Mouse (Mus musculus) liver, adult 2 months (tissue): ENCODE results near the gene Litaf. TPM values are rescaled to one million over a fixed set of nuclear protein-coding genes. Genes with fewer than 3 reads are reported as not detected.

Source experiments
- DNase-seq: peaks from one replicate; pipeline ENCODE4 v3.0.0-alpha.2; 2011; ENCODE audit warnings: low read depth, low spot score; ENCODE audit errors: extremely low read depth
- H3K27ac ChIP-seq: fragments of 200-500 bp; replicated peaks from 2 replicates; pipeline ENCODE4 v1.5.1; 2012; ENCODE audit warnings: low read depth, mild to moderate bottlenecking, control low read depth, inconsistent platforms, low read length; ENCODE audit not compliant: insufficient read depth
- H3K27me3 ChIP-seq: fragments of 200-500 bp; 2 replicates; pipeline ENCODE4 v1.6.1; 2012; ENCODE audit warnings: mild to moderate bottlenecking, moderate library complexity, low read length, inconsistent platforms; ENCODE audit not compliant: control insufficient read depth, insufficient read depth
- H3K36me3 ChIP-seq: fragments of 200-500 bp; 2 replicates; pipeline ENCODE4 v1.6.1; 2012; ENCODE audit warnings: low read length, inconsistent platforms; ENCODE audit not compliant: control insufficient read depth, insufficient read depth
- H3K4me1 ChIP-seq: fragments of 200-500 bp; 2 replicates; pipeline ENCODE4 v1.6.1; 2011; ENCODE audit warnings: low read length; ENCODE audit not compliant: control insufficient read depth, insufficient read depth
- H3K4me3 ChIP-seq: fragments of 200-500 bp; 2 replicates; pipeline ENCODE4 v1.5.1; 2011; ENCODE audit warnings: low read depth, mild to moderate bottlenecking, control low read depth, low read length, moderate library complexity; ENCODE audit not compliant: insufficient read depth
- H3K79me2 ChIP-seq: fragments of 200-500 bp; 2 replicates; pipeline ENCODE4 v1.6.1; 2012; ENCODE audit warnings: inconsistent platforms, mild to moderate bottlenecking, low read length, moderate library complexity; ENCODE audit not compliant: control insufficient read depth, insufficient read depth
- H3K9ac ChIP-seq: fragments of 200-500 bp; 2 replicates; pipeline ENCODE4 v1.6.1; 2012; ENCODE audit warnings: low read depth, mild to moderate bottlenecking, control low read depth, inconsistent platforms, low read length
- CTCF ChIP-seq: fragments of 200-500 bp; IDR thresholded peaks from 2 replicates; pipeline ENCODE4 v1.5.1; 2011; ENCODE audit warnings: low read depth, low read length, control low read depth
- POLR2A ChIP-seq: fragments of 200-500 bp; IDR thresholded peaks from 2 replicates; pipeline ENCODE4 v1.6.1; 2011; ENCODE audit warnings: low read length, control low read depth; ENCODE audit not compliant: insufficient read depth; ENCODE audit errors: extremely low read depth
- whole genome bisulfite sequencing: fragments of 180-500 bp; shearing (Covaris S2); methylation state at CpG from one replicate; pipeline ENCODE4 v1.1.7; 2018; 5-methylcytosine and 5-hydroxymethylcytosine counted together
- polyA plus RNA-seq: library from polyadenylated mRNA; depleted of rRNA; stranded (reverse); fragments of >200 nt; gene quantifications from 2 replicates; pipeline ENCODE4 v1.2.3, GENCODE M21; 2012
- total RNA-seq: library from RNA; depleted of rRNA; stranded (reverse); fragments of >200 nt; gene quantifications from 2 replicates; pipeline ENCODE4 v1.2.3, GENCODE M21; 2014

Litaf gene
- total and polyA plus RNA-seq, 2 experiments: 27.4 to 161 TPM

GRCm38 (mm10) chr16:10933372-10933771 is 132.6 kb downstream of the Litaf start:
- H3K9ac ChIP-seq: no peak overlapping the region
- WGBS: 27% methylated on average over 3 of the region's 3 CpGs

GRCm38 (mm10) chr16:10927026-10927425 is 138.9 kb downstream of the Litaf start:
- no peak for DNase-seq

More at GRCm38 (mm10) chr16:10933372-10933771, 132.6 kb downstream of the Litaf start:
- no peaks in the 10 kb centered on the region for H3K36me3 ChIP-seq
- H3K4me3 ChIP-seq: no peak overlapping the region
- H3K27me3 ChIP-seq: no peaks in the 10 kb centered on the region
- H3K27ac ChIP-seq: no peak overlapping the region
- no peaks in the 10 kb centered on the region for H3K79me2 ChIP-seq
- DNase-seq: peak; percentile 52
- TF ChIP-seq CTCF (no peak), POLR2A (no peak)
- no peaks in the 10 kb centered on the region for H3K4me1 ChIP-seq

GRCm38 (mm10) chr16:10925591-10926180 is 140.3 kb downstream of the Litaf start:
- H3K4me1 ChIP-seq: no peaks in the 10 kb centered on the region
- no peaks in the 10 kb centered on the region for H3K27me3 ChIP-seq
- whole genome bisulfite sequencing: 26% methylated on average over 7 of the region's 7 CpGs
- no peak overlapping the region for H3K27ac ChIP-seq
- no peak for TF ChIP-seq CTCF
- no peak for TF ChIP-seq POLR2A
- no peaks in the 10 kb centered on the region for H3K36me3 ChIP-seq
- peak; percentile 43 for DNase-seq
- no peak overlapping the region for H3K9ac ChIP-seq
- H3K79me2 ChIP-seq: no peaks in the 10 kb centered on the region
- H3K4me3 ChIP-seq: no peak overlapping the region

More at GRCm38 (mm10) chr16:10927026-10927425, 138.9 kb downstream of the Litaf start:
- H3K4me3 ChIP-seq: no peak overlapping the region
- H3K79me2 ChIP-seq: no peaks in the 10 kb centered on the region
- H3K27ac ChIP-seq: no peak overlapping the region
- WGBS: 90% methylated on average over 1 of the region's 1 CpGs
- no peaks in the 10 kb centered on the region for H3K27me3 ChIP-seq
- no peaks in the 10 kb centered on the region for H3K36me3 ChIP-seq
- TF ChIP-seq CTCF: no peak
- TF ChIP-seq POLR2A: no peak
- H3K9ac ChIP-seq: no peak overlapping the region
- H3K4me1 ChIP-seq: no peaks in the 10 kb centered on the region

GRCm38 (mm10) chr16:10923561-10923960 is 142.4 kb downstream of the Litaf start:
- H3K27me3 ChIP-seq: no peaks in the 10 kb centered on the region
- no peaks in the 10 kb centered on the region for H3K79me2 ChIP-seq
- no peaks in the 10 kb centered on the region for H3K4me1 ChIP-seq
- no peaks in the 10 kb centered on the region for H3K36me3 ChIP-seq
- TF ChIP-seq POLR2A (no peak), CTCF (no peak)
- 93% methylated on average over 5 of the region's 5 CpGs for WGBS
- H3K27ac ChIP-seq: no peak overlapping the region
- no peak overlapping the region for H3K9ac ChIP-seq
- no peak for DNase-seq
- no peak overlapping the region for H3K4me3 ChIP-seq

GRCm38 (mm10) chr16:10919856-10920255 is 146.1 kb downstream of the Litaf start:
- Histone ChIP-seq H3K4me3 (no peak overlapping the region), H3K27me3 (no peaks in the 10 kb centered on the region), H3K27ac (no peak overlapping the region), H3K79me2 (no peaks in the 10 kb centered on the region), H3K4me1 (no peaks in the 10 kb centered on the region), H3K9ac (no peak overlapping the region), H3K36me3 (no peaks in the 10 kb centered on the region)
- TF ChIP-seq POLR2A: no peak
- no peak for DNase-seq

- WGBS: 93% methylated on average over 3 of the region's 3 CpGs
- Histone ChIP-seq H3K36me3 (no peaks in the 10 kb centered on the region), H3K9ac (no peak overlapping the region), H3K4me3 (no peak overlapping the region), H3K27ac (no peak overlapping the region), H3K27me3 (no peaks in the 10 kb centered on the region), H3K4me1 (no peaks in the 10 kb centered on the region), H3K79me2 (no peaks in the 10 kb centered on the region)
- DNase-seq: no peak
- no peak for TF ChIP-seq POLR2A
- TF ChIP-seq CTCF: no peak
These were observed 149.7 kb downstream of the Litaf start for GRCm38 (mm10) chr16:10916271-10916670.
